Mouse (Mus musculus): ENCODE data around the gene Smg9.

Gene Smg9

GRCm38 (mm10) chr7:24399256-24400081 is at the start of gene Smg9:
Gene Smg9 (plus strand): TSS chr7:24399619.
- peak; percentile 96 to 97 for DNase-seq (ENCODE audit: low spot score in 2 of 2)

GRCm38 (mm10) chr7:24355646-24356045 is 43.8 kb upstream of the Smg9 start:
- DNase-seq (ENCODE audit: low spot score in 2 of 2), result no peak

- DNase-seq (ENCODE audit: low spot score in 2 of 2), result no peak
Observed at GRCm38 (mm10) chr7:24356081-24356480, 43.3 kb upstream of the Smg9 start.

GRCm38 (mm10) chr7:24357899-24358298 is 41.5 kb upstream of the Smg9 start:
- no peak for DNase-seq (ENCODE audit: low spot score in 2 of 2)

GRCm38 (mm10) chr7:24359269-24359668 is 40.1 kb upstream of the Smg9 start:
- no peak for DNase-seq (ENCODE audit: low spot score in 2 of 2)

- no peak for DNase-seq (ENCODE audit: low spot score in 2 of 2)
Observed at GRCm38 (mm10) chr7:24361001-24361400, 38.4 kb upstream of the Smg9 start.

- DNase-seq (ENCODE audit: low spot score in 2 of 2), result no peak
Observed at GRCm38 (mm10) chr7:24363228-24363627, 36.2 kb upstream of the Smg9 start.

GRCm38 (mm10) chr7:24364827-24365226 is 34.6 kb upstream of the Smg9 start:
- DNase-seq (ENCODE audit: low spot score in 2 of 2), result peak; percentile 25 to 72

- DNase-seq (ENCODE audit: low spot score in 2 of 2), result no peak
Observed at GRCm38 (mm10) chr7:24365258-24366014, 34.0 kb upstream of the Smg9 start.

- DNase-seq (ENCODE audit: low spot score in 2 of 2), result no peak
Observed at GRCm38 (mm10) chr7:24366716-24367632, 32.4 kb upstream of the Smg9 start.

GRCm38 (mm10) chr7:24368226-24368625 is 31.2 kb upstream of the Smg9 start:
- no peak for DNase-seq (ENCODE audit: low spot score in 2 of 2)

- no peak for DNase-seq (ENCODE audit: low spot score in 2 of 2)
Observed at GRCm38 (mm10) chr7:24368946-24369345, 30.5 kb upstream of the Smg9 start.

- DNase-seq (ENCODE audit: low spot score in 2 of 2), result no peak
Observed at GRCm38 (mm10) chr7:24369731-24370541, 29.5 kb upstream of the Smg9 start, which contains the start of gene Kcnn4. Gene Kcnn4 (plus strand): TSS chr7:24370263.

- no peak for DNase-seq (ENCODE audit: low spot score in 2 of 2)
Observed at GRCm38 (mm10) chr7:24371012-24371808, 28.2 kb upstream of the Smg9 start.

- no peak for DNase-seq (ENCODE audit: low spot score in 2 of 2)
Observed at GRCm38 (mm10) chr7:24371809-24372145, 27.6 kb upstream of the Smg9 start.

- no peak for DNase-seq (ENCODE audit: low spot score in 2 of 2)
Observed at GRCm38 (mm10) chr7:24372300-24372699, 27.1 kb upstream of the Smg9 start.

- DNase-seq (ENCODE audit: low spot score in 2 of 2), result no peak
Observed at GRCm38 (mm10) chr7:24372786-24373185, 26.6 kb upstream of the Smg9 start.

GRCm38 (mm10) chr7:24373538-24374379 is 25.7 kb upstream of the Smg9 start:
- DNase-seq (ENCODE audit: low spot score in 2 of 2), result peak; percentile 28 to 38

- no peak for DNase-seq (ENCODE audit: low spot score in 2 of 2)
Observed at GRCm38 (mm10) chr7:24376456-24376855, 23.0 kb upstream of the Smg9 start.

Data from heart, adult 9 months (tissue).